Mouse (Mus musculus) intestine, embryonic 14.5 days (tissue): Measurements from ENCODE around the gene Lcmt1. TPM values are rescaled to one million over a fixed set of nuclear protein-coding genes. Genes with fewer than 3 reads are reported as not detected.

Source experiments
- ATAC-seq: fragments of 200-750 bp; cut with Nextera tagmentation; replicated peaks from 2 replicates; pipeline ENCODE4 v1.8.0; 2017; ENCODE audit warnings: low read depth, moderate number of reproducible peaks, moderate TSS enrichment, moderate library complexity; ENCODE audit not compliant: low FRiP score, low TSS enrichment
- DNase-seq: peaks from one replicate; pipeline ENCODE4 v3.0.0-alpha.2; 2018; ENCODE audit warnings: low spot score
- H3K27ac ChIP-seq: fragments of 300-500 bp; sonication (generic); 2 replicates; pipeline ENCODE4 v1.5.1; 2014; ENCODE audit warnings: low read depth, mild to moderate bottlenecking, control low read depth
- H3K27me3 ChIP-seq: fragments of 300-500 bp; sonication (generic); replicated peaks from 2 replicates; pipeline ENCODE4 v1.6.1; 2014; ENCODE audit warnings: low read length, control low read depth; ENCODE audit not compliant: control insufficient read depth, insufficient read depth
- H3K36me3 ChIP-seq: fragments of 300-500 bp; sonication (generic); 2 replicates; pipeline ENCODE4 v1.6.1; 2014; ENCODE audit warnings: low read length, control low read depth; ENCODE audit not compliant: control insufficient read depth, insufficient read depth
- H3K4me1 ChIP-seq: fragments of 300-500 bp; sonication (generic); replicated peaks from 2 replicates; pipeline ENCODE4 v1.6.1; 2014; ENCODE audit warnings: low read length, control low read depth, mixed read lengths; ENCODE audit not compliant: control insufficient read depth, insufficient read depth
- H3K4me2 ChIP-seq: fragments of 300-500 bp; sonication (generic); 2 replicates; pipeline ENCODE4 v1.6.1; 2014; ENCODE audit warnings: low read length
- H3K4me3 ChIP-seq: fragments of 300-500 bp; sonication (generic); 2 replicates; pipeline ENCODE4 v1.5.1; 2014; ENCODE audit warnings: low read depth, low read length, control low read depth, mixed read lengths
- H3K9ac ChIP-seq: fragments of 300-500 bp; sonication (generic); 2 replicates; pipeline ENCODE4 v1.6.1; 2014; ENCODE audit warnings: mild to moderate bottlenecking, low read length
- H3K9me3 ChIP-seq: fragments of 300-500 bp; sonication (generic); 2 replicates; pipeline ENCODE4 v1.6.1; 2016; ENCODE audit warnings: low read length, control low read depth; ENCODE audit not compliant: control insufficient read depth
- WGBS: fragments of 180-500 bp; shearing (Covaris S2); extraction: QIAGEN DNeasy Blood & Tissue Kit; methylation state at CpG from one replicate; pipeline ENCODE4 v1.1.7; 2014; 5-methylcytosine and 5-hydroxymethylcytosine counted together
- polyA plus RNA-seq: library from polyadenylated mRNA; unstranded; fragments of >200 nt; fragmentation: Nextera tagmentation; extraction: Ambion mirVana; gene quantifications from 2 replicates; pipeline ENCODE4 v1.2.1, GENCODE M21; 2014

Gene Lcmt1
- polyA plus RNA-seq, 1 experiment from 2014 or later = 46.3 TPM

DNA sequence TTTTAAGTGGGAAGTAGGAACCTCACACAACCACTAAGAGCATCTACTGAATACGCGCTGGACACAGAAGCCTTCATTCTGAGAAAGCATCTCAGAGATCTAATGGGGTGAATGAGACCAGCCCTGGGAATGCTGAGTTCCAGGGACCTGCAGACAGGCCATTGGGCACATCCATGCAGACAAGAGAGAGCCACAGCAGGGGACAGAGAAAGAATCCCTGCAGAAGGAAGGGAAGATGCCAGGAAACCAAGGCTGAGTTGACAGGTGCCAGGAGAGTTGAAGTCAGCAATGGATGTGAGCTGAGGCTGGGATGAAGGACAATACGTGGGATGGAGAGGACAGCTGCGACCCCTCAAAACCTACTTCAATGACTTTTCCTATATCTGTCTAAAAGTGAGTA is 16.5 kb upstream of the Lcmt1 start:
- no peak overlapping the region for H3K9ac ChIP-seq
- H3K27me3 ChIP-seq = no peaks in the 10 kb centered on the region
- H3K4me2 ChIP-seq = no peak overlapping the region
- 96% methylated on average over 4 of the region's 4 CpGs for WGBS
- H3K27ac ChIP-seq = no peak overlapping the region
- H3K4me3 ChIP-seq = no peak overlapping the region
- no peak for DNase-seq
- no peak for ATAC-seq
- H3K36me3 ChIP-seq = no peaks in the 10 kb centered on the region
- no peaks in the 10 kb centered on the region for H3K9me3 ChIP-seq
- peaks cover 8% of the 10 kb centered on the region; the same call in 1 of the 2 replicates for H3K4me1 ChIP-seq

DNA sequence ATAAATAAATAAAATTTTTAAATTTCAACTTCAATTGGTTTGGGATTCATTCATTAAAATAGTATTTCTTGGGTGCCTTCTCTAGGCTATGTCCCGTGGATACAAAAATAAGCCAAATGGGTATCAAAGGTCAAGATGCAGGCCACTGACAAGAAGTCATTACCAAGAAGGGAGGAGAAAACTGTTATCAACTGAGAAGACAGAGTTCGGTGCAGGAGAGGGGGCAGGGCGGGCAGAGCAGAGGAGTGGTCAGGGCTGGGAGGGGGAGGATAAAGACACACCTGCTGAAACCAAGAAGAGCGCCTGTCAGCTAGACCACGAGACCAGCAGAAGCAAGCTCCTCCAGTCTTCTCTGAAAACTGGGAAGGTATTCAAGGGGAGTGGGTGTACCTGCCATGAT is 15.7 kb upstream of the Lcmt1 start:
- peaks cover 8% of the 10 kb centered on the region; the same call in 1 of the 2 replicates for H3K4me1 ChIP-seq
- no peak overlapping the region for H3K4me3 ChIP-seq
- no peak overlapping the region for H3K27ac ChIP-seq
- WGBS = 67% methylated on average over 5 of the region's 5 CpGs
- no peaks in the 10 kb centered on the region for H3K36me3 ChIP-seq
- no peak overlapping the region for H3K9ac ChIP-seq
- no peaks in the 10 kb centered on the region for H3K9me3 ChIP-seq
- DNase-seq (no peak), ATAC-seq (no peak)
- H3K4me2 ChIP-seq = no peak overlapping the region
- H3K27me3 ChIP-seq = no peaks in the 10 kb centered on the region

DNA sequence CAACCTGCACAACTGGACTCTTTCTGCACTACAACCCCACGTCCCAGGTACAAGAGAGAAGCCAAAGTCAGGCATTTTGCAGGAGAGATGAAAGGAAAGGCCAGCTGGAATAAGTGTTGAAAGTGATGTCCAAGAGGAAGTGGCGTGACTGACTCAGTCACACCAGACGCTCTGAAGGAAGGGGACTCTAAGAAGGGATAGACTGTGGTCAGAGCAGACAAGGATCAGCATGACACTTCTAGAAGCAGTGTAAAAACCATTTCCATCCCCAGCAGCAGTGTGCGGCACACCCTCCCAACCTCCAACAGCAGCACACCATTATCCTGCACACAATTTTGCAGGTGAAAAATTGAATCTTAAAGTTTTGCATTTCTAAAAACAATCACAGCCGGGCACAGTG is 15.2 kb upstream of the Lcmt1 start:
- DNase-seq (no peak), ATAC-seq (no peak)
- peaks cover 8% of the 10 kb centered on the region; the same call in 1 of the 2 replicates for H3K4me1 ChIP-seq
- H3K9ac ChIP-seq = no peak overlapping the region
- 88% methylated on average over 5 of the region's 5 CpGs for WGBS
- H3K4me3 ChIP-seq = no peak overlapping the region
- no peaks in the 10 kb centered on the region for H3K36me3 ChIP-seq
- H3K4me2 ChIP-seq = no peak overlapping the region
- H3K27ac ChIP-seq = no peak overlapping the region
- H3K9me3 ChIP-seq = no peaks in the 10 kb centered on the region
- no peaks in the 10 kb centered on the region for H3K27me3 ChIP-seq

DNA sequence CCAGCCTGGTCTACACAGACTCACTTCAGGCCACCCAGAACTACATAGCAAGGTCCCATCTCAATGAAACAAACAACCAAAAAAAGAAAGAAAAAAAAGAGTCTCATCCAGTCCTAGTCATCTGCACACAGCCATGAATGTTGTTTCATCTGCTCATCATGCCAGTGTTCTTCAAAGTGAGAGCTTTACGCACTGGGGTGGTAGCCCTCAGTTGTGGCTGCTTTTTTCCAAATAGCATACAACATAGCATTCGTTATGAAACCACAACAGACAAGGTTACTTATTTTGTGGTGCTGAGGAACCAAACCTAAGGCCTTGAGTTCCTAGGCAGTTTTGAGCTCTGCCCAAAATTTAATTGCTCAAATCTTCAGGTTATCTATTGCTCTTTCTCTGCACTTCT is 14.7 kb upstream of the Lcmt1 start:
- Histone ChIP-seq H3K4me1 (peaks cover 5% of the 10 kb centered on the region; the same call in 1 of the 2 replicates), H3K4me2 (no peak overlapping the region), H3K27ac (no peak overlapping the region), H3K9me3 (no peaks in the 10 kb centered on the region), H3K27me3 (no peaks in the 10 kb centered on the region), H3K4me3 (no peak overlapping the region), H3K9ac (no peak overlapping the region), H3K36me3 (no peaks in the 10 kb centered on the region)
- WGBS = 84% methylated on average over 2 of the region's 2 CpGs
- no peak for ATAC-seq
- DNase-seq = no peak

DNA sequence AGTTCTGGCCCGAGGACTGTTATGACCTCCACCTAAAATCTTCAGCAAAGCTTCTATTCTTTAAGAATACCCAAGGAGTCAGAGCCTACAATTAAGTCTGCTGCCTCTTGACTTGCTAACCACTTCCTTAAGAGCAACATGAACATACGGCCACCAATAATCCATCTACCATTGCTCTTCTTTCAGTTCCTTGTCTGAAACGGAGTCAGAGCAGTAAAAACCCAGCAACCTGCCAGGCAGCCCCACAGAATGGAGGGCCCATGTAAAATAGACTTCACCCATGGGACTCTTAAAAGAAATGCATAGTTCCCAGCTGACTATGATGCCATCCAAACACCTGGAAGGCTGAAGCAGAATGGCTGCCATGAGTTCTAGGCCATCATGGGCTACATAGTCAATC is 13.4 kb upstream of the Lcmt1 start:
- Histone ChIP-seq H3K9ac (no peak overlapping the region), H3K9me3 (no peaks in the 10 kb centered on the region), H3K4me1 (no peaks in the 10 kb centered on the region; the same call in 1 of the 2 replicates), H3K27me3 (no peaks in the 10 kb centered on the region), H3K4me3 (no peak overlapping the region), H3K36me3 (no peaks in the 10 kb centered on the region), H3K4me2 (no peak overlapping the region), H3K27ac (no peak overlapping the region)
- no peak for ATAC-seq
- DNase-seq = no peak
- 87% methylated on average over 3 of the region's 3 CpGs for WGBS

DNA sequence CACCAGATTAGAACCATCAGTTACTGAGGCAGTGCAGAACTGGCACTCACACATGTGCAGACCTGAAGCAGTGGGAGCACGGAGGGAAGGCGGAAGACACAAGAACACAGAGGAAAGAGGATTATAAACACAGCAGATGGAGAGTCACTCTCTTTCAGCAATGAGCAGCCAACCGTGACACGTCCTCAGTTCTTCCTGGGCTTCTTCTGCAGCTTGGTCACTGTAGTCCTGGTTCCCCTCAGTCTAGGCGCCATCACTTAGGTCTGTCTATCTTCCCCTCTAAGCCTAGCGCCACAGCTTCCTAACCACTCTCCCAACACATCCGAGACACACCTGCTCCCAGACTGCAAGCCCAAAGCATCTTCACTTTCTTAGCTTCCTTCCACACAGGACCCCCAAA is 10.5 kb upstream of the Lcmt1 start:
- Histone ChIP-seq H3K27me3 (no peaks in the 10 kb centered on the region), H3K4me2 (no peak overlapping the region), H3K4me3 (no peak overlapping the region), H3K4me1 (no peaks in the 10 kb centered on the region; the same call in 1 of the 2 replicates), H3K9me3 (no peaks in the 10 kb centered on the region), H3K9ac (no peak overlapping the region), H3K36me3 (no peaks in the 10 kb centered on the region), H3K27ac (no peak overlapping the region)
- 84% methylated on average over 7 of the region's 7 CpGs for WGBS
- DNase-seq (no peak), ATAC-seq (no peak)

DNA sequence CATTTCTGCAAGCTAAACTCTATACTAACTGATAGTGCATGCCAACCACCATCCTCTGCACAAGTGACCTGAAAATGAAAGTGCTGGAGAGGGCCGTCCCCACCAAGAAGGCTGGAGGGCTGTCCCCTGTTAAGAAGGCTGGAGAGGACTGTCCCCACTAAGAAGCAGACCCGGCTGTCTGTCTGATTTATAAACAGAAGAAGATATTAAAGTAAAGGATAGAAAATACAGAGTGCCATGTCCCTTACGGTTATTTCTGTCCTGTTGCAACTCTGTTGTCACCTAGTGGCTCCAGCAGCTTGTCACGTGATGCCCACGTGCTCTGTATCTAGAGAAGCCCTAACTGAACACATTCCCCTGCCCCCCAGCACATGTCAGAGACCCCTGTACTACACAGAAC is 9.4 kb upstream of the Lcmt1 start:
- Histone ChIP-seq H3K4me1 (no peaks in the 10 kb centered on the region), H3K36me3 (no peaks in the 10 kb centered on the region), H3K4me3 (no peak overlapping the region), H3K27me3 (no peaks in the 10 kb centered on the region), H3K4me2 (no peak overlapping the region), H3K9me3 (no peaks in the 10 kb centered on the region), H3K9ac (no peak overlapping the region), H3K27ac (no peak overlapping the region)
- ATAC-seq = no peak
- DNase-seq = no peak
- 81% methylated on average over 5 of the region's 5 CpGs for WGBS

DNA sequence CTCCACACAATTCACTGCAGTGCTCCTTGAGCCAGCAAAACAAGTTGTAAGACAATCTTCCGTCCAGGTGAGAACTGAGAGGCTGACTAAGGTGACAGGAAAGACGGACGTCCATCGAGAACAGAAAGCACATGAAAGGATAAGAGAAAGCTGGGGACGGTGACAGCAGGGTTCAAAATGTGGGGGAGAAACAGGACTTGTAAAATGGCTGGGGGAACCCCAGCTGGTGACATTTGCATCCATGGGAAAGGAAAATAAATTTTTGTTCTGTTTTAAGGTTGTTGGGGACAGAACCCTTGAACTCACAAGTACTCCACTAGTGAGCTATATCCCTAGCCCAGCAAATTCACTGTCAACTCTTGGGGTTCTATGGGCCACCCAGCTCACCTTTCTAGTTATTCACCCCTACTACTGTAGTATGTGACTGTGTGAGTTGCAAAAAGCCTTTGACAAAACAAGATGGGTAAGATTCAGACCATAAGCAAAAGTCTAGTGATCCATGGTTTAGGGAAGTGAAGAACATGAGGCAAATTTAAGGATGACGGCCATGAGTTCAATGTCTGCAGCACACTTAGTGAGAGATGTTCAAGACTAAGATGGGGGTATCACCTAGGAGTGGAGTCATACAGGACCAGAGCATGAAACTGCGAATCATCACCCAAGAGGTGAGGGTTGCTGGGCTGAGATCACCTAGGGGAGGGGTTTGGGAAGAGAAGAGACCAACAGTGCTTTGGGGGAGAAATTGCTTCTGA is 8.2 kb upstream of the Lcmt1 start:
- Histone ChIP-seq H3K9ac (no peak overlapping the region), H3K9me3 (no peaks in the 10 kb centered on the region), H3K36me3 (no peaks in the 10 kb centered on the region), H3K27ac (no peak overlapping the region), H3K4me1 (no peaks in the 10 kb centered on the region), H3K4me2 (no peak overlapping the region), H3K4me3 (no peak overlapping the region), H3K27me3 (no peaks in the 10 kb centered on the region)
- DNase-seq = no peak
- no peak for ATAC-seq
- WGBS = 91% methylated on average over 7 of the region's 7 CpGs

DNA sequence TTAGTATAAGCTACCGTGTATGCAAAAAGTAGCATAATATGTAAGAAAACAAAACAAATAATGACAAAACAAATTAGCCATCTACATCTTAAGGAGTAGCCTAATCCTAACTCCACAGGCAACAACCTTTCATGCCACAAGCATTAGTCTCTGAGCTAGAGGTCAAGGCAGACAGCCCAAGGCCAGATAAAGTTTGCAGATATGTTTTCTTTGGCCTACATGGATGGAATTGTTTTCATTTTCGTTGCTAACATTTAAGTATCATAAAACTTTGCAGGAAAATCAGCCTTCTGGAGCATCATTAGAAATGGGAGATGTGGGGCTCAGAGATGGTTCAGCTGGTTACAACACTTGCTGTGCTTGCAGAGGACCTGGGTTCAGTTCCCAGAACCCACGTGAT is 6.8 kb upstream of the Lcmt1 start:
- DNase-seq = no peak
- WGBS = 78% methylated on average over 3 of the region's 3 CpGs

More for the DNA sequence above, 6.8 kb upstream of the Lcmt1 start:
- H3K27ac ChIP-seq = no peak overlapping the region
- no peak overlapping the region for H3K4me3 ChIP-seq
- peaks cover under 1% of the 10 kb centered on the region; the same call in 1 of the 2 replicates for H3K4me1 ChIP-seq
- H3K9me3 ChIP-seq = no peaks in the 10 kb centered on the region
- H3K36me3 ChIP-seq = no peaks in the 10 kb centered on the region
- H3K9ac ChIP-seq = no peak overlapping the region
- H3K27me3 ChIP-seq = no peaks in the 10 kb centered on the region
- H3K4me2 ChIP-seq = no peak overlapping the region
- ATAC-seq = no peak
